Mouse (Mus musculus) testis, postnatal 10 days (tissue): ENCODE results near the gene Rcan1.
"Not testable (repeated sequence)": the region's sequence is repeated elsewhere in the genome, so short reads cannot be mapped to it uniquely, and the experiment has no call there.

Experiments used
- DNase-seq: peaks from one replicate; pipeline ENCODE4 v3.0.0; 2021; ENCODE audit warnings: low spot score

Rcan1 gene

DNA sequence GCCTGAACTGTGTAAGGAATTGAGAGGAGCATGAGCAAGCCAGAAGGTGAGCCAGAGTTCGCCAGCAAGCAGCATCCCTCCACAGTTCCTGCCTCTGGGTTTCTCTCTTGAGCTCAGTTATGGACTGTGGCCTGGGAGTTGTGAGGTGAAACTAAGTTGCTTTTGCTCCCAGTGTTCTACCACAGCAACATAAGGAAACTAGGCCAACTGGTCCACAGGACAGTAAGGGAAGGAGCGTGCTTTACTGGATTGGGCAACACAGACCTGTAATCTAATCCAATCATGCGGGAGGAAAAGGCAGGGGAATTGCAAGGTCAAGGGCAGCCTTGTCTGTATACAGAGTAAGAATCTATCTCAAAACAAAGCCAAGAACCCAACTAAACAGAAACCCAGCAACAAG is 37.5 kb downstream of the Rcan1 start:
- DNase-seq = no peak

DNA sequence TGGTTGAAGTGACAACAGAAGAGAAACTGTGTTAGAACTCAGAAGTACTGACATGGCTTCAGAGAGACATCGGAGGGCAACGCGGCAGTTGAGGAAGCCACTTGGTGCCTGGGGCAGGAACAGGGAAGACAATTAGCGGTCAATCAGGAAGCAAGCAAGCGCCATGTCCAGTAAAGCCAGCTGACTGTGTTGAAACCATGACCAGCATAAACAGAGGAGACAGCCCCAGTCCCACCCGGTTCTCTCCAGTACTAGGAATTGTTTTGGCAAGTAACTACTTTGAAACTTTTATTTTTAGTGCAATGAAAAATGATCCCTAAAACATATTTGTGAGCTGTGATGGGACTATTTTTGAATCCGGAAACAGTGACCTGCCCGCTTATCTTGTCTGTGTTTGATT is 39.9 kb downstream of the Rcan1 start:
- DNase-seq = no peak

DNA sequence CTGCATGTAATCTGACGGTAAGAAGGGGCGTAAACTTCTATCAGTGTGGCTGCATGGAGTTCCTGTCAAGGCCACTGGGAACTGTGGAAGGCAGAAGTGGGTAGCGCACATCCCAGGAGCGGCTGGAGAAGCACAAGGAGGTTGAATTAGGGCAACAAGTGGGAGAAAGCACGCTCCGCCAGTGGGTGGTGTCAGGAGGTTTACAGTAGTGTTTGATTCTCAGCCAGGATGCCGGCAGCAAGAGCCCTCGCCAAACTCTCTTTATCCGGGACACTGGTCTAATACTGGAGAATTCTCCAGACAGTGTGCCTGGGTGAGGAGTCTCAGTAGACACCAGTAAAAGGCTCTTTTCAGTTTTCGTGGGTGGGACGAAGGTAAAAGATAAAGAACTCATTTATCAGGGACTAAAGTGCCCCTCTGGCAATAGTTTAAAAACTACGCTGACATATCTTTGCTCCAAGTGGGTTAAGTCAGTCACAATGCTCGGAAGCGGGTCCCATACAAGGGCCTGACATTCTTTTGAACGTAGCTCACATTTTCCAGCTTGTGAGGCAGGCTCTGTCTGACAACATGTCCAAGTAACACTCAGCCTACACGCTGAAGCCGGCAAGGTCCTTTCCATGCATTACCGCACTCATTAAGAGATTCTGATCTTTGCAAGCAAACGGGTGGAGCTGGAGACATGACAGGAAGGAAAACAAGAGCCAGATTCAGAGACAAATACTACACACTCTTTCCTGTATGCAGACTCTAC is 42.3 kb downstream of the Rcan1 start:
- no peak for DNase-seq

DNA sequence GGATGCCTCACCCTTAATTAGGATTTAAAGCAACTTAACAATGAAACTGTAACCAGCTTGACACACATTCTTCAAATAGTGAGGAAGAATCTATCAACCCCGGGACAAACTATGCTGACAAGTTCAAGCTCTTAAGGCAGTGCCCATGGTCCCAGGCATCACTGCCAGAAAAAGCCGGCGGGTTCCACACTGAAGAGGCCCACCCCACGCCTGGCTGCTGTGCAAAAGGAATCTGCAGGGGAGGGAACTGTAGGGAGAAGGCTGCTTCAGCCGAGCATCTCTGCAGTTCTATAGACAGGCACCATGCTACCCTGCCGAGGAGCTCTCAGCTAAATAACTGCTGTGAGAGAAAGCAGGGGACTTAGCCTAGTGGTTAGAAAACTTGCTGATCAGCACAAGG is 44.0 kb downstream of the Rcan1 start:
- no peak for DNase-seq

DNA sequence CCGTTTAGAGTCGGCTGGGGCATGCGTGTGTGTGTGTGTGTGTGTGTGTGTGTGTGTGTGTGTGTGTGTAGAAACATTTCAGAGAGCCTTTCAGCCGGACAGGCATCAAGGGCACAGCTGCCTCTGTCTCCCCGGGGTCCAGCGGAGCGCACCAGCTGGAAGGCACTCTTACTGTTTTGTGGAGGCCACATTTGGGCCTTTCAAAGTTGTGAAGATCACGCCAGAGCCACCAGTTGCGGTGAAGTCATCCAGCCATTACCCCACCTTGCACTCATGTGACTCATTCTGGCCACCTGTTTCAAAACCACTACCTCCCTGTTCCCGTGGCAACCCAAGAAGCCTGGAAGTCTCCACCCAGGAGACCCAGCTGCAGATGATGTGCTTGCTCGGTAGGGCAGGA is 44.8 kb downstream of the Rcan1 start:
- DNase-seq = no peak

DNA sequence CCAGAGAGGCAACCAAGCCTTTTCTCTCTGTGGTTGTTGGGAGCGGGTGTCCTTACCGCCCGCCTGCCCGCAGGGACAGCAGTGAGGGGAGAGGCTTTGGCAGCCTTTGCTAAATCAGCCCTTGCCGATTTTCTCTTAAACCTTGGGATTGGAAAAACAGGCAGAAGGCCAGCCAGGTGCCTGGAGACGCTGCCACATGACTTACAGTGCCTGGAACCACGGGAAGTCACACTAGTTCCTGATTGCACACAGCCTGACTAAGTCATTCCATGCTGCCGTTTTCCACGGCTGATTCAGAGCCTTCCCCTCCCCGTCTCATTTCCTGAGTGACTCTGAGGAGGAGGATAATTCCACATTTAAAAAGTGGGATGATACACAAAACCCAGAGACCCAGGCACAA is 47.3 kb downstream of the Rcan1 start:
- DNase-seq = no peak

DNA sequence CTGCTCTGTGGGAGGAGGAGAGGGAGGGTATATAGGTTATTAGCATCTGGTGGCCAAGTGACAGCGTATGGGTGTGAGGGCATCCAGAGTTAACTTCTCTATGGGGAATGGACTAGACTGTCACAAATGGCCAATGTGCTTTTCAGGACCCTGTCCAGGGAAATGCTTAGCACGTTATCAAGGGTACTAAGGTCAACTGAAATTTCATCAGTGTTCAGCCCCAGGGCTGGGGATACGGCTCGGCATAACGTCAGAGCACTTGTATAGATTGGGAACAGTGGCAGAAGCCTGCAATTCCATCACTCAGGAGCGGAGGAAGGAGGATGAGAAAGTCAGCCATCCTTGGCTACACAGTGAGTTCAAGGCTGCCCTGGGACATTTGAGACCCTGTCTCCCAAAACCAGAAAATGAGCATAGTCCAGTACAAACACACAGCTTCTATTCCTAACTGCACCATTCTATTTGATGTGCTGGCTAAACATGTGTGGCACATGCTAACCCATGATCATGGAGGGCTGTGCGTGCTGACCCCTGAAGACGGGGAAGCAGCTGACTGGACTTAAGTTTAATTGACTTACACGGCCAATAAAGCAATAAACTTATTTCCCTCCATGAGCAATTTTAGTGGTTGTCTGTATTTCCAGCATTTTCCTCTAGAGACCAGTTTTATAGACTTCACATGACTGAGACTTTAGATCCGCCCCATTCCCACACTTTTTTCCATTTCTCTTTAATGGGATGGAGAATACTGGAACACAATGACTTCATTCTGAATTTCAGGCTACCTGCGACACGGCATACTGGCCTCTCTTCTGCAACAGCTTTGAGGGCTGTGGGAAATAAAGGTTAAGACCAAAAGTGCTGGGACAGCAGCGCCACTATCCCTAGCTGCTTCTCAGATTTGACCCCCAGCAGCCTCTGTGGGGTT is 48.0 kb downstream of the Rcan1 start:
- no peak for DNase-seq

DNA sequence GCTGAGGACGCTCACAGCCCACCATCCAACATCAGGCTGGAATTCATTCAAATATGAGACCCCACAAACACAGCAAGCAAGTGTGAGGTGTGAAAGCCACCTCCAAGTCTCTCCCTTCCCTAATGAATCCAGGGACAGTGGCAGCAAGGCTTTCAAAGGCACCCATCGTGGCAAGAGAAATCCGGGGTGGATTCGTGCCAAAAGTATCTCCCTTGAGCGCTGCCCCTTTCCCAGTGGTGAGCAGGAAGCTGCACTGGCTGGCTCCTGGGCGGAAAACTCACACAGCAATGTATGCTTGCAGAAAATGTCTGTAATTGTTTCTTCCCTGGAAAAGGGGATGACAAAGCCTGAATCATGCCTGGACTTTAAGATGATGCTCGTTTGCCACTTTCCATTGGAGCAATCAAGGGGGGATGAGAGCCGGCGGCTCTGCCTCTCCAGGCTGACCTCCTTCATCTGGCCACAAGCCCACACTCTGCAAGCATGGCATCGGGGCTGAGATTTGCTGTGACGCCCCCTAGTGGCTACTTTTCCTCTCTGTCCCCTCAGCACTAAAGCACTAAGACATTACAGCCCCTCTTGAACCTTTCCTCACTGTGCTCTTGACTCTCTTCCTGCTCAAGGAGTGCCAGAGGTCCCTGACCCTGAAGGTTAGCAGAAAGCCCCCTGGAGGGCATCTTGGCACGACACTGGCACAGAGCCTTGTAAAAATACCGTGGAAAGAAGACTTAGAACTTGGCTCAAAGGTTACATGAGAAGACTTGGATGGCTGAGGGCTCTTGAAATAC is 49.3 kb downstream of the Rcan1 start:
- no peak for DNase-seq

DNA sequence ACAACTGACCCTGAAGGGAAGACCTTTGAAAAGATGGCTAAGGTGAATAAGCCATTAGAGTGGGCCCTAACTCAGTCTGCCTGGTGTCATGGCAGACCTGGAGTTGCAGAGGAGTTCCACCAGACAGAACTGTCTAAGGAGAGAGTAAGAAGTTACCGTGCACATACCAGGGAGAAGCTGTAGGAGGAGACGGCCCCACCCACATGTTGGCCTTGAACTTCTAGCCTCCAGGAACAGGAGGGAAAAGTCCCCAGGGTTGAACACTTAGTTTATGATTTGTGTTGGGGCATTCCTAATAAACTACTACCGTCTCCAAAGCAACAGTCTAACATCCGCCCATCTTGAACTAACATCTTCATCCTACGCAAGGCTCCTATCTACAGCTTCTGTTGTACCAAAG is 50.0 kb downstream of the Rcan1 start:
- DNase-seq = no peak

DNA sequence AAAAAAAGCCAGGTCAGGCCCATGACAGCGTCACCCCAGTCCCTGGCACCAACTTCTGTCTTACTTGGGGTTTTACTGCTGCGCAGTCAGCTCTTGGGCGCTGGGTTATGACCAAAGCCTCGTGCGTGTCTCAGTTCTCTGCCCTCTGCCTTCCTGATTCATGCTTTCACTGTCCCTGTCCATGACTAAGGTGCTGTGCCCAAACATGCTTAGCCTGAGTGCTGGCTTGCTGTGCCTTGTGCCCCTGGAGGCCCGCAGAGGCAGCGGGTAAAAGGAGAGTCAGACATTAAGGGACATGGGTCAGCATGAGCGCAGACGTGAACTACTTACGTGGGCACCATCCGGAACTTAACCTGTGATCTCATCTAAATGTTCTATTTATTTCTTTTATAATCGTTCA is 51.6 kb downstream of the Rcan1 start:
- no peak for DNase-seq

DNA sequence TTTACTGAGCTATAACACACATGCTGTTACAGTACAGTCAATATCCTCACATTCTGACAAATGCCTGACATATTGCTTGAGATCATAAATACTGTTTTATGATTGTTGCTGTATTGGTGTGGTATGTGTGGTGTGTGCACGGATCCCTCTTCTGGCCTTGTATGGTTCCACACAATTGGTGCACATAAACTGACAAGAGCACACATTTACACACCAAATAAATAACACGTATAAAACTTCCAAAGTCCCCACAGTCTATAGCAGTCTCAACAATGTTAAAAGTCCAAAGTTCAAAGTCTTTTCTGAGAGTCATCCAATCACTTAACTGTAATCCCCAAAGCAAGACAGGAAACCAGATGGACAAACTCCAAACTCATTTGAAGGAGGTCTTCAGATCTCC is 53.4 kb downstream of the Rcan1 start:
- DNase-seq = no peak

DNA sequence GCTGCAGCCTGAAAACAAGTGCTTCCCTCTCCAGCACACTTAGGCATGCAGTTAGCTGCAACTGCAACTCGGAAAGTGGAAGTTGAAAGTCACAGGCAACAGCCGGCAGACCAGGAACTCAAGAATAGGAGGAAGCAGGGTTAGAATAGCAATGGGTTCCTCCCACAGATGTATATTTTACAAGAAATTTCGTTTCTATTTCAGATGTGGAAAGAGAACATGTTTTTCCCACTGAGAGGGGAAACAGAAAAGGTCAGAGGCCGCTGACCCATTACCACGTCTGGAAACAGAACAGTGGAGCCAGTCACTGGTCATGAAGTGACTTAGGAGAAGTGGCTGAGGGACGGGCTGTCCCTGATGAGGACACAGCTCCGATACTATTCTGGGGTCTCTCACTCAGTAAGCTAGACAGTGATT is 55.0 kb downstream of the Rcan1 start:
- no peak for DNase-seq

DNA sequence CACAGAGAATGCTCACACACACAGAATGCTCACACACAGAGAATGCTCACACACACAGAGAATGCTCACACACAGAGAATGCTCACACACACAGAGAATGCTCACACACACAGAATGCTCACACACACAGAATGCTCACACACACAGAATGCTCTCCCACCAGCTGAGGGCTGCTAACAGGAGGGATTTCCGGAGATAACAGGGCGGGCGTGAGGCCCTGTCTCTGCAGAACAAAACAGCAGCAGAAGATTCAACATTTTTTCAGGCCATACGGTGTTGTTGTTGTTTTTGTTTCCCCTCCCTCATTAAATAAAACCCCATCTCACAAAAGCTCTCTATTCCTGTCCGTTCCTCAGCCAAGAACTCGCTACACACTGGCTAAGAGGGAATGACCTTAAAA is 55.6 kb downstream of the Rcan1 start:
- not testable (repeated sequence) for DNase-seq

DNA sequence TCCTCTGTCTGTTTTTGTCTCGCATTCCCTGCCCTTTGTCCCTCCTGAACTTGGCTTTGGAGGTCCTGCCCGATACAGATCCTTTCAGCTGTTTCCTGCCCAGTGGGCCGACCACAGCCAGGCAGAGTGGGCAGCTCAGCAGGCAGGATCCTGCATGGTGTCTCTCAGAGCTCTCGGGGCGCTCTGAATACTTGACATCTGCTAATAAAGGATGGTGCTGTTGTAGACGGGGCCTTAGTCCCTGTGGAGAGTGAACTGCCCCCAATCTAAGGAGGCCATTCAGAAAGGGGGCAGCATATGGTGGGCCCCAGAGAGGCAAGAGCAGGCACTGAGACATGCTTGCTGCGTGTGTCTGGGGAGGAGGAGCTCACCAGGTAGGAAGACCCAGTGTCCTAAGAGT is 57.8 kb downstream of the Rcan1 start:
- no peak for DNase-seq

DNA sequence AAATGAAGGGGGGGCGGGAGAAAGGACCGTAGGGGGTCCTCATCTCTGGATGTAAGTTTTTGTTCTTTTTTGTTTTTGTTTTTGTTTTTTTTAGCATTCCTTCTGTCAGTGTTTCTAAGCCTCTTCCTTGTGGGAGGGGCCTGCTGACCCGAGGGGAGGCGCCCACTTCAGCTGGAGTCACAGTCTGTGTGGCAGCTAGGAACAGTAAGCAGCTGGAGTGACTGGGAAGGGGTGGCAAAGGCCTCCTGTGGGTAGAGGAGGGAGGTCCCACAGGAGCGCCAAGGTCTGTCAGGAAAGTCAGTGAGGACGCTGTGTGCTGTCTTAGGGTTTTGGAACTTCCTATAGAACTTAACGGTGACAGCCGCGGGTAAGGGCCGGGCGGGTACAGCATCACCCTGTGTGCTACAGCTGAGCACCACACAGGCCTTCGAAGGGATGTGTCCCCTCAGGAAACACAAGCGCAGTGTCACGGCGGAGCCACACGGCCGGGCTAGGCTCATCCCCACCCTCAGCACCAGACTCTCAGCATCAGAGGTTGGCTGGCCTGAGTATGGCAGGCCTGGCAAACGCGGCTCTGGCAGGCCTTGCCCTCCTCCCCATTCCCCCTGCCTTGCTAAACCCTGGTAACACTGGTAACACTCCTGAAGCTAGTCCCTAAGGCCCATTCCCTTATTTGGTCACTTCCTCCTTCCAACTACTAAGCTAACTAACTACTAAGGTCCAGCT is 58.5 kb downstream of the Rcan1 start:
- no peak for DNase-seq

DNA sequence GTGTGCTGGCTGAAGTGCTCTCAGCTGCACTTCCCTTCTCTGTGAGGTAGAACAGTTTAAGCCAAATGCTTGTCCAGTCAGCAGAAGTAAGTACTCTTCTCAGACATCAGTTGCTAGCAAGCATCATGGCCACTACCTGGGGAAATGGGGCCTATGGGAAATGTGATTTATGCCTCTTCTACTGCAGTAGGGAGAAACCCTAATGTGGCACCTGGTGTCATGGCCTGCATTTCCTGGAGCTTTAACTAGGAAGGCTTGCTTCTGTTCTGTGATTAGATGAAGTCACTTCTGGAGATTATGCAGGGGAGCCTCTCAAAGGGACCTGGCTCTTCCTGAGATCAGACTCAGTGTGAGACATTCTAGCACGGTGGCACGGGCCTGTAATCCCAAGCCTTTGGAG is 60.3 kb downstream of the Rcan1 start:
- DNase-seq = no peak

DNA sequence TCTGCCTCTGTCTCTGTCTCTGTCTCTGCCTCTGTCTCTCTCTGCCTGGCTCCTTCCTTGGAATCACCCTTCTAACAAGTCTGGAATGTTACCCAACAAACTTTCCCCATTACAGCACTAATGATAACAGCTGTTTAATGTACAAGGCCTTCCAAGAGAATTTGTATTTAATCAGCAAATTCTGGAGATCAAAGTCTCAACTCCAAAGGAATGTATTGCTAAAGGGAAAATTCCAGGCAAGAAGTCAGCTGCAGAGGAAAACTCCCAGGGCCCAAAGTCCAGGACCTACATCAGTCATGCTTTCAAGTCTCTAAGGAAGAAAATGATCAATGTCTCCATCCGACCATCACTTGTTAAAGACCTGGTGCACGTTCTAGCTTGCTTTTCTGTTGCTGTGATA is 62.8 kb downstream of the Rcan1 start:
- DNase-seq = no peak

DNA sequence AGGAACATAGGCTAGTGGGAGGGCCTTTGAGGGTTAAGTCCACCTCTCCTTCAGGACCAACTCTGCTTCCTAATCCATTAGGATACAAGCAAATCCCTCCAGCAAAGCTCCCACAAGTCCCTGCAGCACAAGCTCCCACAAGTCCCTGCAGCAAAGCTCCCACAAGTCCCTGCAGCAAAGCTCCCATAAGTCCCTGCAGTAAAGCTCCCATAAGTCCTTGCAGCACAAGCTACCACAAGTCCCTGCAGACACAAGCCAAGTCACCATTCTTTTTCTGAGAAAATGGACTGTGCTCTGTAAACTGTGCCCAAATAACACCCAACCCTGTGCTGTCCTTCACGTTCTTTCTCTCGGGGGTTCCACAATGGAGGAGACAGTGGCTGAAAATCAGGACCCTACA is 66.5 kb downstream of the Rcan1 start:
- DNase-seq = no peak

DNA sequence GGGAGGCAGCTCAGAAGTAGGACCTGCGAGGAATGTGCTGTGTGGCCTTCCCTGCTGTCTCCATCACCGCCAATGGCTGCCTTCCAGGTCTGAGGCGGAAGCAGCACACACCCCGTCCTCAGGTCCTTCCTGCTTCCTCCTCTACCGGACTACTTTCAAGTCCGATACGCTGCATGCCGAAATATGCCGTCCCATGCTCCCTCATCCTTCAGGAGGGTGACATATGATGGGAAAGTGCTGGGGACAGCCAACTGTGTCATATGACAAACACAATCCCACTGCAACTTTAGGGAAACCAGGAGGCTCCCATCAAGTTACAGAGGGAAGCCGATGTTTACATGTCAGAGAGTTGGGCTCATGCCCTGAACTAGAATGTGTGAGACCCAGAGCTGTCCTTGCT is 67.6 kb downstream of the Rcan1 start:
- DNase-seq = no peak

DNA sequence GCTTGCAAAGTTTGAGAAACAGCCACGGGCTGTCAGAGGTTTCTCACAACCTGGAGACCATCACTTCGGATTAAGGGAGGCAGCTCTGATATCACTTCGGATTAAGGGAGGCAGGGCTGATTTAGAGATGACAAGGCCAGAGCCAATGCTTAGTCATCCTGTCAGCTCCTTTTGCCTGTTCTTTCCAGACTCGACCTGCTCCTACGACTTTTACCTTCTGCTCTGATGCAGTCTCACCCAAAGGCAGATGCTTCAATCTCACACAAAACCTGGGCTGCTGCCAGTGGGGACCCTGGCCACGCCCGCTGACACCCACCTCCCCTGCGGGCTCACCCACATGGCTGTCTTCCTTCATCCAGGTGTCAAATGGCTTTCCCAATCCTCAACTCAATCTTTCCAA is 68.5 kb downstream of the Rcan1 start:
- DNase-seq = no peak

DNA sequence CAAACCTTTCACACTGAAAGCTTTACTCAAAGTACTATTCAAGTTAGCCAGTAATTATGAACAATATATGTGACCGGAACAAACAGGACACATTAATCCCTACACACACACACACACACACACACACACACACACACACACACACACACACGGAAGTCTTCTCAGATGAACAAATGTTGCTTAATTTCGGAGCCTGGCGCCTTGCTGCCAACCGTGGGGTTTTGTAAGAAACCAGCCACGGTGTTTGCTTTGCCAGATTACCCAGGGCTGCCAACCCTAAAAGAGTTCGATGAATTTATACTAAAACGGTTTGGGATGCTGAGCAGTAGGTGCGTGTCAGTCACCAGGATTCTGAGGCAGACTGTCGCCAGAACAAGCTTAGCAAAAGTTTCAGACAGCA is 69.5 kb downstream of the Rcan1 start:
- no peak for DNase-seq
